Mouse (Mus musculus) hindbrain, embryonic 13.5 days (tissue): ENCODE measurements around the gene Ptprk. TPM values are rescaled to one million over a fixed set of nuclear protein-coding genes. Genes with fewer than 3 reads are reported as not detected.

Source experiments
- ATAC-seq: fragments of 200-750 bp; cut with Nextera tagmentation; 2 replicates; pipeline ENCODE4 v1.8.0; 2017; ENCODE audit warnings: moderate TSS enrichment; ENCODE audit not compliant: low FRiP score
- H3K27ac ChIP-seq: fragments of 300-500 bp; sonication (generic); 2 replicates; pipeline ENCODE4 v1.5.1; 2015; ENCODE audit warnings: inconsistent platforms, mild to moderate bottlenecking, moderate library complexity
- H3K27me3 ChIP-seq: fragments of 300-500 bp; sonication (generic); 2 replicates; pipeline ENCODE4 v1.6.1; 2015; ENCODE audit warnings: mild to moderate bottlenecking, inconsistent platforms
- H3K36me3 ChIP-seq: fragments of 300-500 bp; sonication (generic); 2 replicates; pipeline ENCODE4 v1.6.1; 2015; ENCODE audit warnings: mild to moderate bottlenecking, inconsistent platforms
- H3K4me1 ChIP-seq: fragments of 300-500 bp; sonication (generic); replicated peaks from 2 replicates; pipeline ENCODE4 v1.6.1; 2015; ENCODE audit warnings: inconsistent platforms
- H3K4me2 ChIP-seq: fragments of 300-500 bp; sonication (generic); 2 replicates; pipeline ENCODE4 v1.6.1; 2015; ENCODE audit warnings: inconsistent platforms, mild to moderate bottlenecking, moderate library complexity
- H3K4me3 ChIP-seq: fragments of 300-500 bp; sonication (generic); 2 replicates; pipeline ENCODE4 v1.5.1; 2015; ENCODE audit warnings: mild to moderate bottlenecking, inconsistent platforms
- H3K9ac ChIP-seq: fragments of 300-500 bp; sonication (generic); 2 replicates; pipeline ENCODE4 v1.6.1; 2015; ENCODE audit warnings: mild to moderate bottlenecking, inconsistent platforms
- H3K9me3 ChIP-seq: fragments of 300-500 bp; sonication (generic); 2 replicates; pipeline ENCODE4 v1.6.1; 2016; ENCODE audit warnings: inconsistent platforms
- WGBS: fragments of 180-500 bp; shearing (Covaris S2); methylation state at CpG from one replicate; pipeline ENCODE4 v1.1.7; 2015; 5-methylcytosine and 5-hydroxymethylcytosine counted together
- polyA plus RNA-seq: library from polyadenylated mRNA; unstranded; fragments of >200 nt; fragmentation: Nextera tagmentation; extraction: Ambion mirVana; gene quantifications from 2 replicates; pipeline ENCODE4 v1.2.1, GENCODE M21; 2015

Ptprk gene
- polyA plus RNA-seq = 31.3 and 31.5 TPM in 2 replicates

- no peaks in the 10 kb centered on the region for H3K36me3 ChIP-seq
- peak within 1 kb of the TSS; percentile 75 for H3K4me3 ChIP-seq
- WGBS = 1% methylated on average over 67 of the region's 77 CpGs
- peak; percentile 98 for ATAC-seq
- peaks cover 25% of the 10 kb centered on the region; the same call in 1 of the 2 replicates for H3K4me1 ChIP-seq
- peak within 1 kb of the TSS; percentile 90 for H3K27ac ChIP-seq
- no peaks in the 10 kb centered on the region for H3K27me3 ChIP-seq
- peak within 1 kb of the TSS; percentile 87 for H3K4me2 ChIP-seq
- H3K9me3 ChIP-seq = no peaks in the 10 kb centered on the region
- peak within 1 kb of the TSS; percentile 86 for H3K9ac ChIP-seq
Observed at GRCm38 (mm10) chr10:28074653-28075451, at the start of gene Ptprk. Gene Ptprk (plus strand): TSS chr10:28074820.

GRCm38 (mm10) chr10:28027791-28028190 lies 46.8 kb upstream of the Ptprk start:
- Histone ChIP-seq H3K9ac (no peak overlapping the region), H3K36me3 (no peaks in the 10 kb centered on the region), H3K4me3 (no peak overlapping the region), H3K4me2 (no peak overlapping the region), H3K4me1 (no peaks in the 10 kb centered on the region), H3K27ac (no peak overlapping the region), H3K9me3 (no peaks in the 10 kb centered on the region), H3K27me3 (no peaks in the 10 kb centered on the region)
- WGBS = 79% methylated on average over 2 of the region's 2 CpGs
- no peak for ATAC-seq

- Histone ChIP-seq H3K9ac (no peak overlapping the region), H3K4me2 (no peak overlapping the region), H3K36me3 (no peaks in the 10 kb centered on the region), H3K27me3 (no peaks in the 10 kb centered on the region), H3K9me3 (no peaks in the 10 kb centered on the region), H3K27ac (no peak overlapping the region), H3K4me1 (no peaks in the 10 kb centered on the region), H3K4me3 (no peak overlapping the region)
- ATAC-seq = no peak
- 98% methylated on average over 1 of the region's 1 CpGs for WGBS
Observed at GRCm38 (mm10) chr10:28036456-28036855, 38.2 kb upstream of the Ptprk start.

DNA sequence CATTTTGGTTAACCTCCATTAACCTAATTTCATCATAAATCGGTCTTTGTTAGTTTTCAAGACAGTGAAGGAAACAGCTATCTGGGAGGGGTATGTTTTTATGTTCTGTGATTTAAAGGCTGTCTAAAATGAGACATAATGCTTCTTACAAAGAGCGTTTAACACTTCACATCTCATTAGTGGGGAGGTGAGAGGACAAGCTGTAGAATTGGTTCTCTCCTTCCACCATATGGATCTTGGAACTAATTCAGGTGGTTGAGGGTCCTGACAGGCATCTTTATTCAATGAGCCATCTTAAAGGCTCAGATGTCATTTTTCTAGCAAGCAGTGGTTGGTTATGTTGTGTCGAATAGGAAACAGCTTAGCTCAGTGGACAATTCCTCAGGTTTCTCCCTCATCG lies 19.9 kb upstream of the Ptprk start:
- Histone ChIP-seq H3K36me3 (no peaks in the 10 kb centered on the region), H3K27me3 (no peaks in the 10 kb centered on the region), H3K9me3 (no peaks in the 10 kb centered on the region), H3K4me2 (no peak overlapping the region), H3K27ac (no peak overlapping the region), H3K4me1 (no peaks in the 10 kb centered on the region), H3K4me3 (no peak overlapping the region), H3K9ac (no peak overlapping the region)
- 86% methylated on average over 4 of the region's 4 CpGs for WGBS
- ATAC-seq = no peak

DNA sequence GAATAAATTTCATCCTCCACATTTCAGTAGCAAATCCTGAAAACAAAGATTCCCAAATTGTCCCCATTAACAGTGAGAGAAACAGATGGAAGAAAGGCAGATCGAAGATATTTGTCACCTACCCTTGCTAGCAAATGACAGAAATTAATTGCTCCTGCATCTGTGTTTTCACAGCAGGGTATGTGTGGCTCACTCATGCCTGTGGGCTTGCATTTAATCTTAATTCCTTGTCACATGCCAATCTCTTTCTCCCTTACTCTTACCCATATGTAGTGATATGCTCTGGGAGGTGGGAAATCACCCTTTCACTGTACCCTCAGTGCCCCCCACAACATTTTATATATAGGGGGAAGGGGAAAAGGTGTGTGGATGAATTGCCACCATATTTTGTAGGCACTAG lies 15.4 kb upstream of the Ptprk start:
- H3K36me3 ChIP-seq = no peaks in the 10 kb centered on the region
- peak; percentile 32; the same call in 1 of the 2 replicates for ATAC-seq
- H3K4me1 ChIP-seq = no peaks in the 10 kb centered on the region
- no peak overlapping the region for H3K4me3 ChIP-seq
- 76% methylated on average over 1 of the region's 1 CpGs for WGBS
- H3K9ac ChIP-seq = no peak overlapping the region
- H3K27ac ChIP-seq = no peak overlapping the region
- no peaks in the 10 kb centered on the region for H3K9me3 ChIP-seq
- H3K27me3 ChIP-seq = no peaks in the 10 kb centered on the region
- H3K4me2 ChIP-seq = no peak overlapping the region

DNA sequence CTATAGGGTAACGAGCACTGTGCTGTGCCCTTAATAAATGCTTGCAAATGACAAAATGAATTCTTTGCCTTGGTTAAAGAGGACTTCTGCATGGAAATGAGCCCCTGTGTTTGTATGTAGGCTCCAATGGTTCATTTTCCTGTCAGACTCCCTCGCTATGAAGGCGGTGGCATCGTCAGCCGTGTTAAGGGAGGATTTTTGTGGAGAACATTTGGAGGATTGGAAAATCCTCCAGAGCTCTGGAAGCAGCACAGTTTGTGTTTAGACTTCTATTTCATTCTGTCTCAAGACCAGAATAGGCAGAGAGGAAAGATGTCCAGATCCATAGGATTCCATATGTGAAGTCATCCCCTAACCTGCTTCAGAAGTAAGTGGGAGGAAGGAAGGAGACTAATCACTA lies 6.6 kb upstream of the Ptprk start:
- Histone ChIP-seq H3K27me3 (no peaks in the 10 kb centered on the region), H3K36me3 (no peaks in the 10 kb centered on the region), H3K4me1 (no peaks in the 10 kb centered on the region; the same call in 1 of the 2 replicates), H3K9ac (no peak overlapping the region), H3K4me2 (no peak overlapping the region), H3K4me3 (no peak overlapping the region), H3K9me3 (no peaks in the 10 kb centered on the region), H3K27ac (no peak overlapping the region)
- no peak for ATAC-seq
- 91% methylated on average over 5 of the region's 5 CpGs for WGBS

GRCm38 (mm10) chr10:28073991-28074652 lies 498 bp upstream of the Ptprk start:
- peak; percentile 8 for ATAC-seq
- WGBS = under 1% methylated on average over 26 of the region's 26 CpGs

DNA sequence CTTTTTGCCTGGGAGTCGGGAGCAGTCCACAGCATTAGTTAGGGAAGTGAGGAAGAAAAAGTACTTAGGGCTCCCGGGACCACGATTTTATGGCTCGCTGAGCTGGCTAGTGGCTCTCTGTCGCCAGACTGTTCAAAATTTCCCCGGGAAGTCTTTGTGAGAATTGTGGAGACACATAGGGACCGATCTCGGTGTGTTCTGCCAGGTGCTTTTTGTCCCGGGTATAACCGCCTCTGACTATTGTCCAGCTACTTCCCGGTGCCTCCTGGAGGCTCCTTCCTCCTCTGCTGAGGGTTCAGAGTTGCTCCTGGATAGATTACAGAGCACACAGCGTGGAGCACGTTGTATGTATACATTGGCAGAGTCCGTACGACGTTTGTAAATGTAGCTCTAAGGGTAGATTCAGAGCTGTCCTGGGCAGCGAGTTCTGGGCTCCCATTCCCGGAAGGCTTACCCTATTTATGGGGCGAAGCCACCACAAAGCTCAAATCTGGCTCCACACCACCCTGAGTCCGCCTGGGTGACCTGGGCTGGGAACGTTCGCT lies 943 bp downstream of the Ptprk start:
- ATAC-seq = no peak
- Histone ChIP-seq H3K9me3 (no peaks in the 10 kb centered on the region), H3K27ac (peak overlapping the region; percentile 90), H3K4me1 (peaks cover 25% of the 10 kb centered on the region; the same call in 1 of the 2 replicates), H3K9ac (peak overlapping the region; percentile 86), H3K4me3 (peak overlapping the region; percentile 75), H3K27me3 (no peaks in the 10 kb centered on the region), H3K4me2 (peak overlapping the region; percentile 87), H3K36me3 (no peaks in the 10 kb centered on the region)
- WGBS = 0% methylated on average over 22 of the region's 22 CpGs

More at GRCm38 (mm10) chr10:28073991-28074652, 498 bp upstream of the Ptprk start:
- Histone ChIP-seq H3K27me3 (no peaks in the 10 kb centered on the region), H3K9ac (peak overlapping the region; percentile 86), H3K9me3 (no peaks in the 10 kb centered on the region), H3K27ac (peak overlapping the region; percentile 90), H3K4me3 (peak overlapping the region; percentile 75), H3K4me1 (peaks cover 25% of the 10 kb centered on the region; the same call in 1 of the 2 replicates), H3K4me2 (peak overlapping the region; percentile 87), H3K36me3 (no peaks in the 10 kb centered on the region)

GRCm38 (mm10) chr10:28076036-28076855 lies 1.6 kb downstream of the Ptprk start:
- H3K27me3 ChIP-seq = no peaks in the 10 kb centered on the region
- peak overlapping the region; percentile 86 for H3K9ac ChIP-seq
- H3K36me3 ChIP-seq = no peaks in the 10 kb centered on the region
- peak overlapping the region; percentile 90 for H3K27ac ChIP-seq
- peak overlapping the region; percentile 75 for H3K4me3 ChIP-seq
- no peak for ATAC-seq
- peaks cover 25% of the 10 kb centered on the region; the same call in 1 of the 2 replicates for H3K4me1 ChIP-seq
- WGBS = 2% methylated on average over 30 of the region's 30 CpGs
- H3K4me2 ChIP-seq = peak overlapping the region; percentile 87
- H3K9me3 ChIP-seq = no peaks in the 10 kb centered on the region

GRCm38 (mm10) chr10:28078270-28078669 lies 3.6 kb downstream of the Ptprk start:
- H3K4me2 ChIP-seq = peak overlapping the region; percentile 20
- H3K9me3 ChIP-seq = no peaks in the 10 kb centered on the region
- no peaks in the 10 kb centered on the region for H3K36me3 ChIP-seq
- H3K27ac ChIP-seq = no peak overlapping the region
- ATAC-seq = no peak
- WGBS = 89% methylated on average over 1 of the region's 1 CpGs
- no peak overlapping the region for H3K9ac ChIP-seq
- H3K4me1 ChIP-seq = peaks cover 26% of the 10 kb centered on the region; the same call in 1 of the 2 replicates
- 0 out of 2 replicates have a peak overlapping the region, but pooled peaks have one; percentile 7 for H3K4me3 ChIP-seq
- no peaks in the 10 kb centered on the region for H3K27me3 ChIP-seq

- peaks cover 13% of the 10 kb centered on the region; the same call in 1 of the 2 replicates for H3K4me1 ChIP-seq
- H3K36me3 ChIP-seq = no peaks in the 10 kb centered on the region
- no peaks in the 10 kb centered on the region for H3K9me3 ChIP-seq
- no peak overlapping the region for H3K9ac ChIP-seq
- no peak for ATAC-seq
- 91% methylated on average over 2 of the region's 2 CpGs for WGBS
- no peak overlapping the region for H3K4me2 ChIP-seq
- H3K4me3 ChIP-seq = no peak overlapping the region
- H3K27ac ChIP-seq = no peak overlapping the region
- H3K27me3 ChIP-seq = no peaks in the 10 kb centered on the region
Observed at GRCm38 (mm10) chr10:28081221-28081620, 6.6 kb downstream of the Ptprk start.
